Mouse (Mus musculus) midbrain, embryonic 14.5 days (tissue): ENCODE data around the gene Psmb3. TPM values are rescaled to one million over a fixed set of nuclear protein-coding genes. Genes with fewer than 3 reads are reported as not detected.

Experiments used
- ATAC-seq: fragments of 200-750 bp; cut with Nextera tagmentation; 2 replicates; pipeline ENCODE4 v1.8.0; 2017; ENCODE audit warnings: moderate number of reproducible peaks, moderate library complexity; ENCODE audit not compliant: low FRiP score, low TSS enrichment
- DNase-seq: peaks from one replicate; pipeline ENCODE4 v3.0.0-alpha.2; 2015
- H3K27ac ChIP-seq: fragments of 300-500 bp; sonication (generic); replicated peaks from 2 replicates; pipeline ENCODE4 v1.5.1; 2014; ENCODE audit warnings: mild to moderate bottlenecking, low read depth, low read length, moderate library complexity
- H3K27me3 ChIP-seq: fragments of 300-500 bp; sonication (generic); 2 replicates; pipeline ENCODE4 v1.6.1; 2014; ENCODE audit warnings: low read length, control low read depth, mixed read lengths; ENCODE audit not compliant: control insufficient read depth, insufficient read depth
- H3K36me3 ChIP-seq: fragments of 300-500 bp; sonication (generic); 2 replicates; pipeline ENCODE4 v1.6.1; 2014; ENCODE audit warnings: low read length, control low read depth; ENCODE audit not compliant: control insufficient read depth, insufficient read depth
- H3K4me1 ChIP-seq: fragments of 300-500 bp; sonication (generic); 2 replicates; pipeline ENCODE4 v1.6.1; 2014; ENCODE audit warnings: mild to moderate bottlenecking, antibody characterized with exemption, low read length, control low read depth; ENCODE audit not compliant: control insufficient read depth, insufficient read depth
- H3K4me2 ChIP-seq: fragments of 300-500 bp; sonication (generic); 2 replicates; pipeline ENCODE4 v1.6.1; 2014; ENCODE audit warnings: mild to moderate bottlenecking, low read length, moderate library complexity
- H3K4me3 ChIP-seq: fragments of 300-500 bp; sonication (generic); replicated peaks from 2 replicates; pipeline ENCODE4 v1.5.1; 2014; ENCODE audit warnings: low read depth, low read length
- H3K9ac ChIP-seq: fragments of 300-500 bp; sonication (generic); replicated peaks from 2 replicates; pipeline ENCODE4 v1.6.1; 2014; ENCODE audit warnings: mild to moderate bottlenecking, low read length, moderate library complexity
- H3K9me3 ChIP-seq: fragments of 300-500 bp; sonication (generic); 2 replicates; pipeline ENCODE4 v1.6.1; 2016; ENCODE audit warnings: low read length, control low read depth, mixed read lengths; ENCODE audit not compliant: control insufficient read depth
- WGBS: fragments of 180-500 bp; shearing (Covaris S2); extraction: QIAGEN DNeasy Blood & Tissue Kit; methylation state at CpG from one replicate; pipeline ENCODE4 v1.1.7; 2014; 5-methylcytosine and 5-hydroxymethylcytosine counted together
- polyA plus RNA-seq: library from polyadenylated mRNA; unstranded; fragments of >200 nt; fragmentation: Nextera tagmentation; extraction: Ambion mirVana; gene quantifications from 2 replicates; pipeline ENCODE4 v1.2.1, GENCODE M21; 2014

Gene Psmb3
- polyA plus RNA-seq, 1 experiment from 2014 or later: 456 TPM

DNA sequence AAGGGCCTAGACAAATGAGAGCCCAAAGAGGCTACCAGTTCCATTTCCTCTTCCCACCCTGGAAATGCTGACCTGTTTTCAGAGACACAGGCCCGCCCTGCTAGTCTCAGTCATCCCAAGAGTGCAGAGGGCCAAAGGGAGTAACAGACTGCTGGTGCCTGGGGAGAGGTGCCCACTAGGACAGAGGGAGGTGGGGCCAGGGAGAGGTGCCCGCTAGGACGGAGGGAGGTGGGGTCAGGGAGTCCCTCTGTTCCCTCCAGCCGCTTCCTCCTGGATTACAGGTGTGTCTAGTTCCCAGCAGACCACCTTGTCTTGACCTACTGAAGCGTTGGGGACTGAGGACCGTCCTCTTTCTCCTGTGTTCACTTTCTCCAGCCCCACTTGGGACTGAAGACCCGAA, 18.4 kb upstream of the Psmb3 start:
- no peaks in the 10 kb centered on the region for H3K9me3 ChIP-seq
- ATAC-seq (no peak), DNase-seq (no peak)
- no peak overlapping the region for H3K4me3 ChIP-seq
- no peaks in the 10 kb centered on the region for H3K27me3 ChIP-seq
- H3K9ac ChIP-seq: 0 out of 2 replicates have a peak overlapping the region, but pooled peaks have one; percentile 26
- 46% methylated on average over 7 of the region's 7 CpGs for WGBS
- peak overlapping the region; percentile 85 for H3K4me2 ChIP-seq
- peaks cover 43% of the 10 kb centered on the region for H3K36me3 ChIP-seq
- no peak overlapping the region for H3K27ac ChIP-seq
- peaks cover 6% of the 10 kb centered on the region; the same call in 1 of the 2 replicates for H3K4me1 ChIP-seq

DNA sequence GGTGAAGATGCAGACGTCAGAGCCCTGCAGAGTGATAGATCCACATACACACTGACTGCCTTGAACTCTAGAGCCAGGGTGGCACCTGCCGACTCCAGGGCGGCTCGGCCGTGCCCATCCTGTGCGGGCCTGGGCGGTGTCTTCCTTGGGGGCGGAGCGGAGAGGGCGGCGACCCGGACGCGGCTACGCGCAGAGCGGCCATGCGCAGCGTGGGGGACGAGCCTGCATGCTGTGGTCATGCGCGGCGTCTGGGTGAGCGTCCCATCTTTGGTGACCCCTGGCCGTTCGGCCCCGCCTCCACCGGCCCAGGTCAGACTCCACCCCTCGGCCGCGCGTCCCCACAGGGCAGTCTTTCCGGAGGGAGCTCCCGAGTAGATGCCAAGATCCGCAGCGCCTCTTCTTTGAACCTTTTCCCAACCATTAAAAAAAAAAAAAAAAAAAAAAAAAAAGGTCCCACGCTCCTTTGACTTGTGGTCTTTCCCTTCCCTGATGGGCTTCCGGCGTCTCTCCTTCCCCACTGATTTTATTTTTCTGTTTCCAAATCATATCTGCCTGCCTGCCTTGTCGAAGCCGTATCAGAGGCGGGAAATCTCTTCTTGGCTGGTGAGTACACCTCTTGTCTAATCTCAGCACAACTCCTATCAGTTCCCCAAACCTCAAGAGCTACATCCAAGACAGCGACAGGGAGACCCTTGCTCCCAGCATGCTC, 17.4 kb upstream of the Psmb3 start, which contains the start of gene Cisd3:
TSS of gene Cisd3 (plus strand) at position 214 of the 709 bp plus-strand sequence.
- DNase-seq (peak; percentile 81), ATAC-seq (peak; percentile 63)
- WGBS: 2% methylated on average over 43 of the region's 43 CpGs
- peak within 1 kb of the TSS; percentile 57 for H3K9ac ChIP-seq
- H3K36me3 ChIP-seq: peaks cover 44% of the 10 kb centered on the region
- peak within 1 kb of the TSS; percentile 45; the same call in 1 of the 2 replicates for H3K27ac ChIP-seq
- H3K4me3 ChIP-seq: peak within 1 kb of the TSS; percentile 41
- H3K9me3 ChIP-seq: no peaks in the 10 kb centered on the region
- peaks cover 6% of the 10 kb centered on the region; the same call in 1 of the 2 replicates for H3K4me1 ChIP-seq
- H3K4me2 ChIP-seq: peak within 1 kb of the TSS; percentile 85
- no peaks in the 10 kb centered on the region for H3K27me3 ChIP-seq

DNA sequence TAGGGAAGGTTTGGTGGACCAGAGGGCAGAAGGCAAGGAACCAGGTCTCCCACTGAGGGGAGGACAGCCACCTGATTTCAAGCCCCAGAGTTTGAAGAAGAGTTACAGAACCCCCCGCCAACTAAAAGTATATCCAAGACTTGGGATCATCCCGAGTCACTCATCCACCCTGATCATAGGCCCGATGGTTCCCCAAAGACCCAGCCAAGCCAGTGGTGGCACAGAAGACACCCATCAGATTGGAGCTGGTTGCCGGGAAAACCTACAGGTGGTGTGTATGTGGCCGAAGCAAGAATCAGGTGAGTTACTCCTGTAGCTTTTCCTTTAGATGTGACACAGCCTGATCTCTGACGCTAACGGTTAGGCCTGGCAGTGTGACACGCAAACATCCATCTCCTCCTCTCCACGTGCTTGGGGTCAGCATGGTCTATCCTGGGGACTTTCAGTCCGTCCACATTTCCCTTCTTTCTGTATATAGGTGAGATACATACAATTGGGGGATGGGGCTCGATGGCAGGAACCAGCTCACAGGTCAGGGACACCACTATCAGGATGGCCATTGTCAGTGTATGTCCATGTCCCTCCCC, 16.8 kb upstream of the Psmb3 start:
- DNase-seq (no peak), ATAC-seq (no peak)
- Histone ChIP-seq H3K27me3 (no peaks in the 10 kb centered on the region), H3K36me3 (peaks cover 45% of the 10 kb centered on the region), H3K9me3 (no peaks in the 10 kb centered on the region), H3K9ac (no peak overlapping the region), H3K4me2 (peak overlapping the region; percentile 85), H3K4me1 (peaks cover 6% of the 10 kb centered on the region; the same call in 1 of the 2 replicates), H3K4me3 (0 out of 2 replicates have a peak overlapping the region, but pooled peaks have one; percentile 41), H3K27ac (no peak overlapping the region)
- 72% methylated on average over 11 of the region's 11 CpGs for WGBS

DNA sequence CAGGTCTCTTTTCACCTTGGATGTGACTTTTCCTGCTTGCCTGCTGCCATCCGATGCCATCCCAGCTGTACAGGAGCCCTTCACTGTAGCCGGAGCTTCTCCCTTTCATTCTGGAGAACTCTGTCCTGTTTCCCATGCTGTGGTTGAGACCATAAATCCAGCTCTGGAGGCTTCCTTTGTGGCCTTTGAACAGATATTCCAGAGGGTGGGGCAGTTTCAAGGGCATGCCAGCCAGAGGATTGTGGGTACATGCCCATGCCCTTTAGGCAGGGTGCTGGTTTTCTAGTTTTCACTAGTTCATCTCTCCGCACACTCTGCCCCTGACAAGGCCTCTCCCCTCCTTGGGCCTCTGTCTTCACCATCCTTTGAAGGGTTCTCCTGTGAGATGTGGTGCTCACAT, 16.1 kb upstream of the Psmb3 start:
- no peak for DNase-seq
- Histone ChIP-seq H3K36me3 (peaks cover 45% of the 10 kb centered on the region), H3K27ac (no peak overlapping the region), H3K9me3 (no peaks in the 10 kb centered on the region), H3K9ac (no peak overlapping the region), H3K4me1 (peaks cover 6% of the 10 kb centered on the region; the same call in 1 of the 2 replicates), H3K4me2 (no peak overlapping the region), H3K27me3 (no peaks in the 10 kb centered on the region), H3K4me3 (no peak overlapping the region)
- ATAC-seq: no peak
- 90% methylated on average over 3 of the region's 3 CpGs for WGBS

DNA sequence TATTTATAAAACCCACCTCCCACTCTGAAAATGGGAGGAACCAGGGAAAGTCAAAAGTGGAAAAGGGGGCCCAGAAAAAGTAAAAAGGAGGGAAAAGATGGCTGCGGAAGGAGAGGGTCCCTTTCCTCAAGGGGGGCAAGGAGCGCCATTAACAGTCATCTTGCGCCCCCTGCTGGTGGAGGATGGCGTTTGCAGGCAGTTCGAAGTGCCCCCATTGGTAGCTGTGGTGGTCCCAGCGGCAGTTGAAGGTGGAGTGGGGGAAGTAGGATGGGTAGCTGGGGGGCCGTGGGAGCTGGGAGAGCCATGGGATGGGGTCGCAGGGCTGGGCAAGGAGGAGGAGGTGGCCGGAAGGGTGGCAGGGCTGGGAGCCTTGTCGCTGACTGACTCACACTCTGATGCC, 13.3 kb upstream of the Psmb3 start:
- Histone ChIP-seq H3K4me3 (no peak overlapping the region), H3K9ac (no peak overlapping the region), H3K27me3 (no peaks in the 10 kb centered on the region), H3K9me3 (no peaks in the 10 kb centered on the region), H3K4me2 (no peak overlapping the region), H3K36me3 (peaks cover 51% of the 10 kb centered on the region), H3K27ac (no peak overlapping the region), H3K4me1 (peaks cover 14% of the 10 kb centered on the region)
- DNase-seq (peak; percentile 88), ATAC-seq (no peak)
- 28% methylated on average over 10 of the region's 10 CpGs for WGBS

DNA sequence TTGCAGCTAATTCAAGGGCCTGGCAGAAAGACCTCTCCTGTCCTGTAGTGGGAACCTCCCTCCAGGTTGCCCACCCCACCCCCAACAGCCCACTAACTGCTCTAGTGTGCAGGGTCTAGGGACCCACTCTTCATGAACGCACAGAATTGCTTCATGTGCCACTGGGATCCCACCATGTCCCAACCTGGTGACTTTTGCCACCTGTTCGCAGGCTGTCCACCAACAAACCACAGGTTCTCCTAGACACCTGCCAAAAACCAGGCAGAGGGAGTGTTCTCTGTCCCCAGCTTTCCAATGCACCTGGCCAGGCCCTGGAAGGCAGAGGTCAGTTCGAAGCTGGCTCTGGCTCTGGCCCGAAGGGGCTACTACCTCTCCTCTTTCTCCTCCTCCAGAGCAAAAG, 8.8 kb upstream of the Psmb3 start:
- Histone ChIP-seq H3K27ac (peak overlapping the region; percentile 73), H3K4me3 (peak overlapping the region; percentile 93; the same call in 1 of the 2 replicates), H3K36me3 (peaks cover 37% of the 10 kb centered on the region), H3K4me1 (peaks cover 40% of the 10 kb centered on the region), H3K9me3 (no peaks in the 10 kb centered on the region), H3K27me3 (no peaks in the 10 kb centered on the region), H3K4me2 (peak overlapping the region; percentile 65; the same call in 1 of the 2 replicates), H3K9ac (no peak overlapping the region)
- WGBS: 84% methylated on average over 4 of the region's 4 CpGs
- no peak for ATAC-seq
- DNase-seq: no peak

DNA sequence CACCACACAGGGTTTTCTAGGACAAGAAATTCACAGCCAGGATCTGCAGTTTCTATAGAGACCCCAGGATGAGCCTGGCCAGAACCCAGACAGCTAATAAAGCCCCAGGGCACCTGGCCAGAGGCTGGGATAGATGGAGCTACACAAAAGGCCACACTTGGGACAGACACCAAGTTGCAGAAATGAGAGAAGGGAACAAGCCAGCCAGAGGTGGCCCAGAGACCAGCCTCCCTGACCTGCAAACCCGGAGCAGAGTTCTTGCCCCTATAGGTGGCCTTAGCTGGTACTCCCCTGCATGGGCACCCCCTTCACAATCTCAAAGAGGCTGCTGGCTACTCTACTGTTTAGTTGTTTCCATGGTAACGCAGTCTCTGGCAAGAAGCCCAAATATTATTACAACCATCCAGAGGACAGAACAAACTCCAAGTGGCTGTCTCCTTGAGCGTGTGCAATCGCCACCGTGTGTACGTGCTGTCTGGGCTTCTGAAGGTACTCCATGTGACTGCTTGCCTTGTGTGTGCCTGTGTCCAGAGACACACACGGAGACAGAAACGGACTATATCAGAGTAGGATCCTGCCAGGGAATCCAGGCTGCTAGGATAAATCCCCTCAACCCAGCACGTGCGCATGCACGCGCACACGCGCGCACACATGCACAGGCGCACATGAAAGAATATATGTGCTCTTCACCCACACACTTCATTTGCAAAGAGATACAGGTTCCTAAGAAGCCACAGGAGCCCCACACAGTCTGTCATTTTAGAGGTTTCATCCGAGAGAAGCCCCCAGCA, 8.1 kb upstream of the Psmb3 start:
- Histone ChIP-seq H3K27me3 (no peaks in the 10 kb centered on the region), H3K4me1 (peaks cover 40% of the 10 kb centered on the region), H3K9me3 (no peaks in the 10 kb centered on the region), H3K27ac (peak overlapping the region; percentile 79), H3K9ac (peak overlapping the region; percentile 37), H3K36me3 (peaks cover 32% of the 10 kb centered on the region), H3K4me2 (peak overlapping the region; percentile 65), H3K4me3 (peak overlapping the region; percentile 93)
- DNase-seq: peak; percentile 85
- ATAC-seq: no peak
- 34% methylated on average over 17 of the region's 17 CpGs for WGBS

DNA sequence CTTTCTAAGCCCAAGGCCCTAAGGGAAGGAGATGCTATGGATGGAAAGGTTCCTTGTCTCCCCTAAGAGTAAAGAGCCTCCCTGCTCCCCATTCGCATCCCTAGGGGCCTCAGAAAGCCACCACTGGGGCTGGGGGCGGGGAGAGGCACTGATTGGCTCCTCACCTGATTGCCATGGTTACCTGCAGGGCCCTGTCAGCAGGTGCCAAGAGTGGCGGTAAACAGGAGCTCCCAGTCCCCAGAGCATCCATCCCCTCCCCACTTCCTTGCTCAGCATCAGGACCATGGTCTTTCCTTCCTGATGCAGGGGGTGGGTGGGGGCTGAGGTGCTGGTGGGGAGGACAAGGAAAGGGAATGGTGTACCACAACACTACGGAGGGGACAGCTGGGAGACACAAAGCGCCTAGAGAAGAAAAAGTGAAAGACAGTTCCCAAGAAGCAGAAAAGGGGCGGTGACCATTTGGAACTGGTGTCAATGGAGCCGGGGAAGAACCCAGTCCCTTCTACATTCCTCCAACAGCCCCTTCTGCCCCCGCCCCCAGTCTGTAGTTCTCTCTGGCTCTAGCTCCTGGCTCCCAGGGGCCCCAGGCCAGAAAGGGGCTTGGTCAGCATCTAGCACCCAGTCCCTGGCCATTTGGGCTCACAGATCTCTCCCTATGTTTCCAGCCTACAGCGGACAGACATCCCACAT, 7.3 kb upstream of the Psmb3 start:
- H3K27ac ChIP-seq: peak overlapping the region; percentile 79
- no peaks in the 10 kb centered on the region for H3K27me3 ChIP-seq
- peak overlapping the region; percentile 37 for H3K9ac ChIP-seq
- H3K9me3 ChIP-seq: no peaks in the 10 kb centered on the region
- WGBS: 25% methylated on average over 9 of the region's 9 CpGs
- ATAC-seq (no peak), DNase-seq (peak; percentile 55)
- H3K36me3 ChIP-seq: peaks cover 25% of the 10 kb centered on the region
- peak overlapping the region; percentile 93 for H3K4me3 ChIP-seq
- peak overlapping the region; percentile 65 for H3K4me2 ChIP-seq
- H3K4me1 ChIP-seq: peaks cover 41% of the 10 kb centered on the region
